ENCODE assay signal across 12 mouse cellular contexts in the genomic region with DNA sequence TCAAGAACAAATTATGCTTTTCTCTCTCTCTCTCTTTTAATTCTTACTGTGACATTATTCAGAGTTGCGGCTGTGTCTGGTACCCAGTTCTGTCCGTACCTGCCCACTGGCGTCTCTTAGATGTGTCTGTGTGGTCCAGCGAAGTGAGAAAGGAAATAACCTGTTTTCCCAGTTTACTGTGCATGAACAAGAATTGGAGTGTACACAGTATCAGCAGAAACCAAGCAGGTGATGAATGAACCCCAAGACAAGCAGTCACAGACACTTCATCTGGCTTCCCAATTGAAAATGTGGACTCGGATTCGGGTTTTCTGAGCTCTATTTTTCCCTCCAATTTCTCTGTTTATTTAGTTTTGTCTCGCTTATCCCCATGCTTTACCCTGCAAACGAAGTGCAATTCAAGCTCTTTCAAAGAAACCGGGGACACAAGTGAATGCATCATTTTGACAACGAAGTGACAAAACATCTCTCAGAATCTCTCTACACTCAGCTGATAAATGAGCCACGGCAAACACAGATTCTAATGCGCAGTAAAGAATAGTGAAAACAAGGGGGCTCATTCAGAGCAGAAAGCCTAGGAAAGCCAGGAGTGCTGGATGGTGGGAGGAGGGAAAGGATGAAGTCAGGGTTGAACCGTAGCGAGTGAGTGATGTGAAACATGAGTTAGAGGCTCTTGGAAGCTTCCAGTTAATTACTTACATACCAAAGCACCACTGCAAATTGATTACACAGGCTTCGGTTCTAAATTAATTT.
DNase-seq lines count a peak whose midpoint lies in the region; ATAC-seq lines count a peak whose summit lies in the region.
"Had no signal": no experiment of that assay in that cellular context is flagged by ENCODE, and none has a peak within 500 bp of the region (broad histone marks: within the 10 kb centered on the region; RNA-seq: fewer than 3 reads in every experiment).

No protein-coding gene starts in this region.

- peak; percentile 91 for ATAC-seq in embryonic facial prominence, embryonic 14.5 days (ENCODE audit: low read depth)
- ATAC-seq in hindbrain, embryonic 14.5 days (ENCODE audit: low FRiP score): no peak; the same call in 1 of the 2 replicates
- ATAC-seq in stomach, embryonic 16.5 days (ENCODE audit: insufficient read depth, low FRiP score): peak; percentile 56; the same call in 1 of the 2 replicates
- ATAC-seq: intestine, postnatal 0 days had no signal

- peak overlapping the region; percentile 40 for H3K4me2 ChIP-seq in embryonic facial prominence, embryonic 14.5 days (ENCODE audit: low read depth, low read length)
- peak overlapping the region; percentile 16 for H3K4me2 ChIP-seq in hindbrain, embryonic 14.5 days (replicated peaks)
- no peak overlapping the region for H3K4me2 ChIP-seq in stomach, embryonic 16.5 days (ENCODE audit: low read depth, low read length)
- H3K4me2 ChIP-seq: midbrain, embryonic 12.5 days had no signal

- peaks cover 3% of the 10 kb centered on the region; the same call in 1 of the 2 replicates for H3K4me1 ChIP-seq in embryonic facial prominence, embryonic 14.5 days (ENCODE audit: control insufficient read depth, insufficient read depth, low read length)
- 0 out of 2 replicates have a peak, but pooled peaks cover 3% of the 10 kb centered on the region for H3K4me1 ChIP-seq in hindbrain, embryonic 14.5 days (replicated peaks; ENCODE audit: control insufficient read depth, insufficient read depth, low read length)
- H3K4me1 ChIP-seq in stomach, embryonic 16.5 days (ENCODE audit: control insufficient read depth, insufficient read depth, low read length): no peaks in the 10 kb centered on the region
- H3K4me1 ChIP-seq: midbrain, embryonic 12.5 days had no signal

- peak; percentile 15 for DNase-seq in retina, postnatal 1 day
- no peak for DNase-seq in retina, embryonic 14.5 days (ENCODE audit: low spot score)
- DNase-seq in embryonic facial prominence, embryonic 14.5 days (ENCODE audit: low spot score): peak; percentile 61
- DNase-seq in hindbrain, embryonic 14.5 days (ENCODE audit: low spot score): no peak
- no peak for DNase-seq in adrenal gland, postnatal 10 days
- no peak for DNase-seq in heart, postnatal 4 days
- DNase-seq: adrenal gland, postnatal 36 days; cerebellum, adult 18-20 months; thymus, adult 2 months had no signal

- no peaks in the 10 kb centered on the region for H3K27me3 ChIP-seq in embryonic facial prominence, embryonic 14.5 days (replicated peaks; ENCODE audit: control insufficient read depth, insufficient read depth, low read length)
- no peaks in the 10 kb centered on the region for H3K27me3 ChIP-seq in hindbrain, embryonic 14.5 days (ENCODE audit: control insufficient read depth, insufficient read depth, low read length)
- no peaks in the 10 kb centered on the region for H3K27me3 ChIP-seq in stomach, embryonic 16.5 days (ENCODE audit: control insufficient read depth, insufficient read depth, low read length)
- H3K27me3 ChIP-seq: midbrain, embryonic 12.5 days had no signal

- H3K27ac ChIP-seq in embryonic facial prominence, embryonic 14.5 days (replicated peaks; ENCODE audit: low read depth, low read length): no peak overlapping the region; the same call in 1 of the 2 replicates
- peak overlapping the region; percentile 22 for H3K27ac ChIP-seq in hindbrain, embryonic 14.5 days
- H3K27ac ChIP-seq in stomach, embryonic 16.5 days (ENCODE audit: low read length): peak overlapping the region; percentile 49; the same call in 1 of the 2 replicates
- H3K27ac ChIP-seq: midbrain, embryonic 12.5 days had no signal

- H3K9ac ChIP-seq in embryonic facial prominence, embryonic 14.5 days (ENCODE audit: low read depth, low read length): no peak overlapping the region
- H3K9ac ChIP-seq in hindbrain, embryonic 14.5 days: peak overlapping the region; percentile 0; the same call in 1 of the 2 replicates
- H3K9ac ChIP-seq in stomach, embryonic 16.5 days (ENCODE audit: low read length): no peak overlapping the region
- H3K9ac ChIP-seq: midbrain, embryonic 12.5 days had no signal

- H3K36me3 ChIP-seq in embryonic facial prominence, embryonic 14.5 days (ENCODE audit: control insufficient read depth, insufficient read depth, low read length): no peaks in the 10 kb centered on the region
- no peaks in the 10 kb centered on the region for H3K36me3 ChIP-seq in hindbrain, embryonic 14.5 days (replicated peaks; ENCODE audit: control insufficient read depth, insufficient read depth)
- no peaks in the 10 kb centered on the region for H3K36me3 ChIP-seq in stomach, embryonic 16.5 days (ENCODE audit: control insufficient read depth, insufficient read depth, low read length)
- H3K36me3 ChIP-seq: midbrain, embryonic 12.5 days had no signal

- peaks cover 7% of the 10 kb centered on the region; the same call in 1 of the 2 replicates for H3K9me3 ChIP-seq in embryonic facial prominence, embryonic 14.5 days (ENCODE audit: control insufficient read depth, low read length)
- no peaks in the 10 kb centered on the region for H3K9me3 ChIP-seq in hindbrain, embryonic 14.5 days (ENCODE audit: control insufficient read depth, low read length)
- no peaks in the 10 kb centered on the region for H3K9me3 ChIP-seq in stomach, embryonic 16.5 days (replicated peaks; ENCODE audit: control insufficient read depth, low read length)
- H3K9me3 ChIP-seq: midbrain, embryonic 12.5 days had no signal

- WGBS in embryonic facial prominence, embryonic 14.5 days: 33% methylated on average over 15 of the region's 15 CpGs
- 36% methylated on average over 15 of the region's 15 CpGs for WGBS in hindbrain, embryonic 14.5 days
- WGBS in stomach, embryonic 16.5 days: 25% methylated on average over 15 of the region's 15 CpGs

- H3K4me3 ChIP-seq in embryonic facial prominence, embryonic 14.5 days (ENCODE audit: low read depth, low read length): no peak overlapping the region
- H3K4me3 ChIP-seq in hindbrain, embryonic 14.5 days (replicated peaks; ENCODE audit: low read length): no peak overlapping the region
- no peak overlapping the region for H3K4me3 ChIP-seq in stomach, embryonic 16.5 days (replicated peaks; ENCODE audit: low read length)
- H3K4me3 ChIP-seq: midbrain, embryonic 12.5 days had no signal

Comparison
In these comparisons a context has a peak if more than half of its experiments do, and no peak if none do; other contexts are left out.
1. DNase-seq: peak in retina, postnatal 1 day (single experiment) and embryonic facial prominence, embryonic 14.5 days (single experiment); none in retina, embryonic 14.5 days (single experiment), hindbrain, embryonic 14.5 days (single experiment), adrenal gland, postnatal 10 days (single experiment) and heart, postnatal 4 days (single experiment).